Mouse (Mus musculus) gastrocnemius, postnatal 25 days (tissue): Measurements from ENCODE around the gene Pxn. TPM values are rescaled to one million over a fixed set of nuclear protein-coding genes. Genes with fewer than 3 reads are reported as not detected.
"Not testable (repeated sequence)": the region's sequence is repeated elsewhere in the genome, so short reads cannot be mapped to it uniquely, and the experiment has no call there.

ENCODE experiments used
- DNase-seq: peaks from one replicate; pipeline ENCODE4 v3.0.0; 2022
- total RNA-seq, 2 experiments: library from RNA; stranded (reverse); gene quantifications; 1 replicate in 1 of 2; 2 replicates in 1 of 2; pipeline ENCODE4 v1.2.3; 2021

The Pxn gene
- total RNA-seq, 2 experiments from 2014 or later, result 70.0 to 78.1 TPM

- DNase-seq, result no peak
These were observed 20.8 kb upstream of the Pxn start for GRCm38 (mm10) chr5:115485489-115486205.

GRCm38 (mm10) chr5:115486726-115487125 is 19.8 kb upstream of the Pxn start:
- DNase-seq, result no peak

- no peak for DNase-seq
These were observed 19.1 kb upstream of the Pxn start for GRCm38 (mm10) chr5:115487353-115487752.

GRCm38 (mm10) chr5:115487942-115488580 is 18.4 kb upstream of the Pxn start:
- no peak for DNase-seq

- DNase-seq, result peak; percentile 68
These were observed 17.4 kb upstream of the Pxn start for GRCm38 (mm10) chr5:115488841-115489698.

- DNase-seq, result peak; percentile 87
These were observed 16.5 kb upstream of the Pxn start for GRCm38 (mm10) chr5:115489699-115490637.

GRCm38 (mm10) chr5:115490638-115491000 is 15.9 kb upstream of the Pxn start:
- no peak for DNase-seq

- no peak for DNase-seq
These were observed 15.4 kb upstream of the Pxn start for GRCm38 (mm10) chr5:115491076-115491475.

- DNase-seq, result peak; percentile 86
These were observed 14.6 kb upstream of the Pxn start for GRCm38 (mm10) chr5:115491771-115492322.

- DNase-seq, result no peak
These were observed 13.7 kb upstream of the Pxn start for GRCm38 (mm10) chr5:115492711-115493335.

- no peak for DNase-seq
These were observed 13.0 kb upstream of the Pxn start for GRCm38 (mm10) chr5:115493441-115493840.

GRCm38 (mm10) chr5:115495618-115496017 is 10.9 kb upstream of the Pxn start:
- not testable (repeated sequence) for DNase-seq

- DNase-seq, result no peak
These were observed 9.4 kb upstream of the Pxn start for GRCm38 (mm10) chr5:115497033-115497432.

- DNase-seq, result no peak
These were observed 7.9 kb upstream of the Pxn start for GRCm38 (mm10) chr5:115498307-115499240.

GRCm38 (mm10) chr5:115500383-115500935 is 6.0 kb upstream of the Pxn start:
- DNase-seq, result no peak

GRCm38 (mm10) chr5:115503035-115503434 is 3.4 kb upstream of the Pxn start:
- DNase-seq, result no peak

- not testable (repeated sequence) for DNase-seq
These were observed 859 bp upstream of the Pxn start for GRCm38 (mm10) chr5:115505617-115506016.

- no peak for DNase-seq
These were observed 948 bp downstream of the Pxn start for GRCm38 (mm10) chr5:115507267-115507980.
